Mouse (Mus musculus) lung, postnatal 25 days (tissue): ENCODE data around the gene Foxo3.
A peak's percentile ranks its signal among the peaks of the same experiment; 100 is the strongest.

Experiments
- DNase-seq: peaks from one replicate; pipeline ENCODE4 v3.0.0; 2022; ENCODE audit warnings: low spot score

Foxo3 gene

DNA sequence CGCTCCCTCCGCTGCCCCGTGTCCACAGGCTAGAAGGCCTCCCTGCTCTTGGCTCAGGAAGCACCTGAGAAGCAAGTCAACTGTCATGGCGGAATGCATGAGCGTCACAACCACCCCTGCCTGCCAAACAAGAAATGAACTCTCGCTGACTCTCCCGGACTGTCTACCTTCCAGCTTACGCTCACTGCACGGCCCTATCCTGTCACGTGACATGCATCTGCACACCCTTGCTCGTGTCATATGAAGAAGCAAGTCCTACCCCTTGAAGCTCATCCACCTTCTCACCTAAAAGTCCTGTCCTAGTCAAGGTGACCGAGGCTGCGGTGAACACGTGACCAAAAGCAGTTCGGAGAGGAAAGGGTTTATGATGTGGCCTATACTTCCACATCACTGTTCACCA lies 50.4 kb downstream of the Foxo3 start:
- no peak for DNase-seq

- no peak for DNase-seq
Observed at GRCm38 (mm10) chr10:42225184-42225935, 51.2 kb downstream of the Foxo3 start.

- DNase-seq, result no peak
Observed at GRCm38 (mm10) chr10:42221996-42222395, 54.6 kb downstream of the Foxo3 start.

DNA sequence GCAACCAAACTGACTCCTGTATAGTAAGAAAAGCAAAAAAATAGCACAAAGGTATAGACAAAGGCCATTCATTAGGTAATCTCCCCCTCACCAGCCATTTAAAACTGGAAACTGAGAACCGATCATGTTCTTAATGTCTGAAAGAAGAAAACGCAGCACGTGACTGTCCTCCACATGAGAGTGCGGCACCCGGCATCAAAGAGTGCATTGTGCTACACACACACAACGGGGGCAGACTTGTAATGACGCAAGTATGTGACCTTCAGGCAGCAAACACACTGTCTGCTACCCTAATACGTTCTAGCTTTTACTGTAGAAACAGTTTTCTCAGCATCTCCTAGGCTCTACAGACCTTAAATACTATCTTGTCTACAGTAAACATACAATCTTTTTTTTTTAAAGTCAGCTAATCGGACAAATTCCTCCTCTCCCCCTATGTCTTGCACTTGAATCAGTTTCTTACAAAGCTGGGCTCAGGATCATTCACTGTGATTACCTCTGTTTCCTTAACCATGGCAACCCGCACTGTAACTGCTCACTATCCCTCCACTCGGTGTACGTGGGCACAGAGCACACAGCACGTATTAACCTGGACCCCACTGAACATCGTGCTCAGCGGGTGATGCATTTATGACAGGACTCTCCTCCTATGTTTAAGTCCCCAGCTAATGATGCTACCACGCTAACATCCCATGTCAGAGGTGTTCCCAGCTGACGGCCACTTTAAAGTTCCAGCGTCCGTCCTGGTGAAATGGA lies 55.2 kb downstream of the Foxo3 start:
- no peak for DNase-seq

GRCm38 (mm10) chr10:42220418-42220952 lies 56.1 kb downstream of the Foxo3 start:
- no peak for DNase-seq

- peak; percentile 52 for DNase-seq
Observed at GRCm38 (mm10) chr10:42211407-42211806, 65.1 kb downstream of the Foxo3 start.

DNA sequence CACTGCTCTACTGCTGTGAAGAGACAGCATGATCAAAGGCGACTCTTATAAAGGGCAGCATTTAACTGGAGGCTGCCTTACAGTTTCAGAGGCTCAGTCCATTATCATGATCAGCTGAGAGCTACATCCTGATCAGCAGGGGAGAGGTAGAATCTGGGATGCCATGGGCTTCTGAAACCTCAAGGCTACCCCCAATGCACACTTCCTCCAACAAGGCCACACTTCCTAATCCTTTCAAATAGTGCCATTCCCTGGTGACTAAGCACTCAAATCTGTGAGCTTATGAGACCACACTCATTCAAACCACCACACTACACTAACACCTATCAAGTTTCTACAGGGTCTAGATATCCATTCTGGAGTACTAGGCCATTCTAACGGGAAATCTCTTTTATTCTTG lies 65.9 kb downstream of the Foxo3 start:
- no peak for DNase-seq

- no peak for DNase-seq
Observed at GRCm38 (mm10) chr10:42209809-42210208, 66.7 kb downstream of the Foxo3 start.

DNA sequence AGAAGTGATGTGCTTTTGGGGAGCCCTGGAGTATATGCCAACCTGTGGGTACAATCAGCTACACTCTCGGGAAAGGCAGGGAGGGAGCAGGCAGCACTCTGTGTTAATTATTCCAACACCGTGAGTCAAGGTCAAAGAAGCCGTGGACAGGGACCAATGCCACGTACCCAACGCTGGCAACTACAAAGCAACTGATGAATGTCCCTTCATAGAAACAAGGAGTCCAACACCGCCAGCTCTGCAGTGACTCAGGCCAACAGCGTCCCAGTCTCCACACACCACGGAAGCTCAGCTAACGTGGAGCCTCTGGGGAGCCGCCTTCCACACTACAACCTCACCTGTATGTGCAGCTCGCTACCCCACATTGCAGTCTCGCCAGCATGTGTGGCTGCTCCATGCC lies 68.9 kb downstream of the Foxo3 start:
- DNase-seq, result no peak

- DNase-seq, result peak; percentile 67
Observed at GRCm38 (mm10) chr10:42204768-42205412, 71.7 kb downstream of the Foxo3 start.

- DNase-seq, result no peak
Observed at GRCm38 (mm10) chr10:42203321-42204155, 73.0 kb downstream of the Foxo3 start.

DNA sequence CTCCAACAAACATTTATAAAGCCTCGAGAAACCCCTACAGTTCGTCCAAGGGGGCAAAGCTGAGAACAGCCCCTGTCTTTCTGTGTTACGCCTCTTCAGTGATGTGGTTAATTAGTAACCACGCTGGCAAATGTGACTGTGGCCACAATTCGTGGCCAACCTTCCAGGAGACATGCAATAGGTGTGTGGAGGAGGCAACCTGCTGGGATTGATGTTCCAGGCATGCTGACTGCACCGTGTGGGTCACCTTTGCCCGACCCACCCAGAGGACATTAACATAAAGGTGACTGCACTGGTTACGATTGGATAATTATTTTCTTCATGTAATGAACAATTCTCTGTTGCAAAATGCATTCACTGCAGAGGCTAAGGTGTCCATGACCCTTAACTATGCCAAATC lies 74.0 kb downstream of the Foxo3 start:
- no peak for DNase-seq

DNA sequence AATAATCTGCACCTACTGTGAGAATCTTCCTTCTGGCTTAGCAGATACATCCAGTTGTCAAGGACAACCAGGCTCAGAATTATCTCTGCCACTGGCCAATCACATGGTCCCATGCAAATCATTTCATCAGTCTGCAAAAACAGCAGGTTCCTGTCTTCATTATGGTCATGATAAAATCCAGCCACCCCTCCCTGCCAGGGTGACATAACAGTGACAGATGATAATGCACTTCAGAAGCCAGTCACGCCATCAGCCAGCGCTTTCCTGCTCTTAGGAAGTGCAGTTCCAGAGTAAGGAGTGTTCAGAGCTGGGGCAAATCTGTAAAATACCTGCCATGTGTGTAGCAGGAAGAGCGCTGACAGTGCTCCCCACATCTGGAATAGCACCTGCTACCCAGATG lies 77.1 kb downstream of the Foxo3 start:
- no peak for DNase-seq

- DNase-seq, result no peak
Observed at GRCm38 (mm10) chr10:42198682-42199081, 77.9 kb downstream of the Foxo3 start.

DNA sequence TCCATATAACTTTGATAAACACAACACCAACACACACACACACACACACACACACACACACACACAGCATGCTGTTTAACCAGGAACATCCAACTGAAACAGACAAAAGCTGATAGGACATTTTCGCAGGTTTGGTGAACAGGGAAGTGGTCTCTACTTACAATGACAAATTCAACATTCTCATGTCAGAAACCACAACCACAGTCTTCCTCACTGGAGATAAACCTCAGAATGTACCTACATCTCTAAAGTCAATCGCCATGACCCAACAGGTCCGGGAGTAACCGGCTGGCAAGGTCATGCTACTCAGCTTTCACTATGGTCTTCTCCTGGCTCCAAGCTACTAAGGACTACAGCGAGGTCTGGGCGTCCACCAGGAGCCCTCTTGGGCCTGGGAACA lies 81.8 kb downstream of the Foxo3 start:
- no peak for DNase-seq

GRCm38 (mm10) chr10:42193981-42194380 lies 82.6 kb downstream of the Foxo3 start:
- DNase-seq, result no peak

GRCm38 (mm10) chr10:42192951-42193350 lies 83.6 kb downstream of the Foxo3 start:
- no peak for DNase-seq

- no peak for DNase-seq
Observed at GRCm38 (mm10) chr10:42189674-42190434, 86.7 kb downstream of the Foxo3 start.

GRCm38 (mm10) chr10:42189037-42189436 lies 87.5 kb downstream of the Foxo3 start:
- no peak for DNase-seq

DNA sequence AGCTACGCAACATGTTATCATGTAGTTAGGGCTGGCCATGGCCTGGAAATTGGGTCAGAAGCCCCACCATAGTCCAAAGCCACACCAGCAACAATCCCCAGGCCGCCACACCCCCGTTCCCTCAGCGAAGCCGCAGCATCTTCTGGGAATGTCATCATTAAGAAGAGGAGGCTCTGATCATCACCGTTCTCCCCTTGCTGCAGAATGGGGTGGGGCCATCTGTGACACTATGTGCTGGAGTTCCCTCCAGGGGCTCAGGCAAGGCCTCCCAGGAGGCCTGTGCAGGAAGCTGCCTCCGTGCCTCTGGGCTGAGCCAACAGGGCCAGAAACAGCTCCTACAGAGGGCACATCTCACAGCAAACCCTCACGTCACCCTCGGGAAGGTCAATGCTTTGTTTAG lies 88.5 kb downstream of the Foxo3 start:
- DNase-seq, result no peak

GRCm38 (mm10) chr10:42186941-42187401 lies 89.6 kb downstream of the Foxo3 start:
- no peak for DNase-seq
